Mouse (Mus musculus) spleen, postnatal 14 days (tissue): ENCODE data around the gene Mettl21e.
"Not testable (repeated sequence)": the region's sequence is repeated elsewhere in the genome, so short reads cannot be mapped to it uniquely, and the experiment has no call there.

Experiments used
- DNase-seq, 2 experiments: peaks; one replicate each; pipeline ENCODE4 v3.0.0; 2021 to 2022; ENCODE audit warnings: low spot score in 2 of 2

The Mettl21e gene

DNA sequence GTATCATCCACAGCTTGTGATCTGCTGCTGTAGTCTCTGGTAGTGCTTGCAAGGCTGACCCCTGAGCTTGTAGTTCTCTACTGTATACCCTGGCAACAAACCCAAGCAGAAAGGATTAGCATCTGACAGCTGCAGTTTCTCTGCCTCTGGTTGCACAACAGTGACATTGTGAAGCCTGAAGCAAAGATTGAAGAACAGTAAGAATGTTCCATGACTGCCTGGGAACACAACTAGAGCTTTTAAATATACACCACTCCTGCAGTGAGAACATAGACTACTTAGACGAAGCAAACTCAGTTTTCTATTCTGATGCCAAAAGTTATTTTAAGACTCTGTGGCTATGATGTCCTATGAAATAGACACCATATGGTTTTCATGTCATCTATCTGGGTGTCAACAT, at the start of gene Mettl21e:
Gene Mettl21e (minus strand): TSS at position 86 of the 400 bp plus-strand sequence.
- no peak for DNase-seq

DNA sequence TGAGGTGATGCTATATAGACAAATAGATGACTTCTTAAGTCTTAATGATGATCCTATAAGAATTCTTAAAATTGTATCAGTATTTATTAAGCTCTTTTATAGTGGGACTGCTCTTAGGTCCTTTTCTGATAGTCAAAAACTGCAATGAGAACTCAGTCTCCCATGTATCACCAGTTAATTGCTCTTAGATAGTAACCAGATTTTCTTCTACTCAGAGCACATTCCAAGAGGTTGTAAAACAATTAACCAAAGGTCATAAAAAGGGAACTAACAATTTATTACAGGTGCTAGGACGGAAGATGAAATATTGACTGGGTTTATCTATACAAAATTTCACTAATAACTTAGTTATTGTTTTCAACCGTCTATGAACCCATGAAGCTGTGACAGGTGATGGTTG, 21.7 kb upstream of the Mettl21e start:
- not testable (repeated sequence) for DNase-seq

DNA sequence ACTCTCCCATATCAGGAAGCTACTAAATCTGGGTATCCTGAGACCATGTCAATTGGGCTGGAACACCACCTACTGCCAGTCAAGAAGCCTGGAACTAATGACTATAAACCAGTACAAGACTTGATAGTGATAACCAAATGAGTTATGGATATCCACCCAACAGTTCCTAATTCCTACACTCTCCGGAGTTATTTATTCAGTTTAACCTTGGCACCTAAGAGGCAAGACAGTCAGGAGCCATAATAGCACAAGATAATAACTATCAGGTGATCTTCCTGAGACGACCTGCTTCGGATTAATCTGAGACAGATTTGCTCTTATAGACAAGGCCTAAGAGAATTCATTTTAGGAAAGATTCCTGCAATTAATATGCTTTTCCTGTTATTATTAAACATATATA, 21.2 kb upstream of the Mettl21e start:
- no peak for DNase-seq

DNA sequence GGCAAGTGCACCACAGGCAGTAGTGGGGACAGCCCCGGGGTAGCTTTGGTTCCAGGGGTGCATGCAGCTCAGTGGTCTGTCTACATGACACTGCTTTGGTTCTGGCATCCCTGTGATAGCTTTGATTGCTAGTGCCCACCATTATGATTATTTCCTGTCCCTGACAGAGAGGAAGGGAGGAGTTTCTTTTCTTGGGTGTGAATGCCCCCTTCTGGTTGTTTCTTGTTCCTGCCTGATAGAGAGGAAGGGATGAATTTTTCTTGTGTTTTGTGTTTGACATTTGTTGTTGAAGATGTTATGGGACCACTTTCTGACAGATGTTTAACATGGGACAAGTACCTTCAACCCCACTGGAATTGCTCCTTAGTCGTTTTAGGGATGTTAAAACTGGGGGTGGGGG, 18.5 kb upstream of the Mettl21e start:
- no peak for DNase-seq

DNA sequence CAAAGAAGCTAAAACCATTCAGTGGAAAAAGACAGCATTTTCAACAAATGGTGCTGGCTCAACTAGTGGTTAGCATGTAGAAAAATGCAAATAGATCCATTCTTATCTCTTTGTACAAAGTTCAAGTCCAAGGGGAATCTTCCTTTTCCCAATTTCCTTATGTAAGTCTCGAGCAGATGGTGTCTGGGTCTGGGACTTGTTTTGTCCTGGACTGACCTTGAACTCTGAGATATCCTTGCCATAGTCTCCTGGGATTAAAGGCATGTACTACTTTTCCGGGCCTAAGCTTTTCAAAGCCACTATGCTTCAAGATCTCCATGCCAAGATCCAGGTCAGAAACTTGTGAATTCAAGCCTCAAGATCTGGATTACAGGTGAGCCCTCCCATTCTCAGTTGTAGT, 16.6 kb upstream of the Mettl21e start:
- DNase-seq: no peak

DNA sequence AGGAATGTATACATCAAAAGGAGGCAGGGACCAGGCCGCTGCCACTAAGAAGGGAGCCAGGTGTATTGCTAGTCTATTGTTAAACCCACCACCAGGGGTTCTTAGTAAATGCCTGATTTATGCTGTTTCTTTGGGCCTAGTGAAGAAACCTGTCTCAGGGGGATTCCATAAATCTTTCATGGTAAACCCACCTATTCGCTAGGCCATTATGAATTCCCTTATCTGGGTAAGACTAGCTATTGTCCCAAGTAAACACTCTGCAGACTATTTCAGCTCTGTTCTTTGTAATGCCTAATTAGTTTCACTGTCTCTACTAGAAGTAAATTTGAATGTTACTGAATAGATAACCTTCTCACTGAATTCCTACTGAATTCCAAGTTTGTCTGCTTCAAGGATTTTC, 15.8 kb upstream of the Mettl21e start:
- DNase-seq: not testable (repeated sequence)

DNA sequence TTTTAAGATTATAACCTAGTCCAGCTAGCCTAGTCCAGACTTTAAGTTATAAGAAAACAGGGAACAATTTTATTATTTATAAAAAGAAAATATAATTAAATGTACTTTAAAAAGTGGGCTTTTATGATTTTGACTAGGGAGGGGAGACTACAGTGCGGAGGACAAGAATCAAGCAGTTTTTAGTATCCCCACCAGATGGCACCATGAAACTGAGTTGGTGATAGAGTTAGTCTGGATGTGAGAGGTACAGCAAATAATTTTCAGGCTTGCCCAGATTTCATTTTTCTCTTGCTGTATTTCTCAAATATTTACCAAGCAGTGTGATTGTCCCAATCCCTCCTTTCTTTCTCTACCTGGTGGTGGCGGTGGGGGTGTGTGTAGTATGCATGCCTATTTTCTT, 10.3 kb upstream of the Mettl21e start:
- no peak for DNase-seq

DNA sequence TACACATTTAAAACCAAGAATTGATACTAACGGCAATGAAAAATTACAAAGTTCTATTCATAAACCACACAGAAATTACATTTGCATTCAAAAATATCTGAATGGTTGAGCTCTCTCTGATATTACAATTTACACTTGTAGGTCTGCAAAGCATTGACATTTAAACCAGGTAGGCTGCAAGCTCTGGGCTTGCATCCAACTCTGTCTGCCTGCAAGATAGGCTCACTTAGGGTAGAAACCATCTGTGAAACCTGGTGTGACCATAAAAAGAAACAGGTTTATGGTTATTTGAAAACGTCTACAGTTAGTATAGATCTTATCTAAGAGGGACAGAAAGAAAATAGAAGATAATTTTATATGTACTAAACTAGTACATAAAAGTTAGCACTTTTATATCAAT, 1.6 kb downstream of the Mettl21e start:
- DNase-seq: no peak

DNA sequence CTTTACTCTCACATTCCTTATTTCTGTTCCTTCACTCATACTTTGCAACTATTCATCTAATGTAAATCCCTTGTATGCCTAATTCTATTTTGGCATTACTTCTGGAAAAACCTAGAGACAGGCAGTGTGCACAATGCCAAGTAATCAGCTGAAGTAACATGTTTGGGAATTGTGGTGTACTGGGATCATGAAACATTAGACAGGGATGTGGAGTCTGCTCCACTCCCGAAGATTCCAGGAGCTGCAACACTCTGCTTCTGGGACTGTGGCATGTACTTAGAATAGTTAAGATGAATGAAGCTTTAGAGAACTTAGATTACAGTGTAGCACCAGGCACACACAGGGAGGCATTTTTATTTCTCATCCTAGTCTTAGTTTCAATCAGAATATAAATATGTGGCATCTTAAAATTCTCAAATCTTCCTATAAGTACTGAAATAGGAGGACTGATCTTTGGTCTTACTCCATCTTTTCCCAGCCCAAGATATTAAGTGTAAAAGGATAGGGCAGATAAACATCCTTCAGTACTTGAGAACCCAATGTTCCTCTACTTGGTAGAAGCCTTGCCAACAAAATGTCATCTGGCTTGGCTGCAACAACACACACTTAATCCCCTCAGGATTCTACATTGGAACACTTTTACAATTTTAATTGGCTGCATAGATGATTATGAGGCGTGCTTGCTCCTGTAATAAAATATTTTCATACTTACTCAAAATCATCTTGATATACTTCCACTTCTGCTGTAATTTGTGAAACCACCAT, 2.2 kb downstream of the Mettl21e start:
- DNase-seq: no peak

DNA sequence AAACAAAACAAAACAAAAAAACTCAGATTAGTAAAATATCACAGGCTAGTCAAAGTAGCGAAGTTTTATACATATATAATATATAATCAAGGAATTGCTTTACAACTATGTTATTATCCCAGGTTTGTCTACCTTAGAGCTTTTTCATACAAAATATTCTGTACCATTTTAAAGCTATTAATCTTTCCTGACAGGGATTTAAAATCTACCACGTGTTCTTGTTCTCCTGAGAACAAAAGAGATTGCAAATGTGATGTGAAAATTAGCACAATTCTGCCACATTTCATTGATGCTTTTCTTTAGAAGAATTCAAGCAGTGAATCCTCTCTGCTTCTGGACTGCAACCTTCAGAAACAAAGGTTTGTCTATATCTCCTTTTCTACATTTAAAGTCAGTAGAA, 4.3 kb downstream of the Mettl21e start:
- DNase-seq: no peak

DNA sequence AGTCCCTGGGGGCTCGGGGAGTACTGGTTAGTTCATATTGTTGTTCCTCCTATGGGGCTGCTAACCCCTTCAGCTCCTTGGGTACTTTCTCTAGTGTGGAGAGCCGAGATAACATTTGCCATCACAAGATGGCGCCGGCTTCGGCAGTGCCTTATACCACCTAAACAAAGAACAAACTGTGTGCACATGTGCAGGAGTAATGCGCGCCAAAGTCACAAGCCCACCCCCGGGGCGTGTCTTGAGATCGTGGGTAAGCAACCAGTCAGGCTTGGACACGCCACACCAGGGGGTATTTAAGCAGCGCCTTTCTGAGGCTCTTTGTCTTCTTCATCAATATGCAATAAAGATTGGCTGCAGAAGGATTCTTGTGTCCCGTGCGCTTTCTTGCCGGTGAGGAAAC, 15.9 kb downstream of the Mettl21e start:
- DNase-seq: no peak

DNA sequence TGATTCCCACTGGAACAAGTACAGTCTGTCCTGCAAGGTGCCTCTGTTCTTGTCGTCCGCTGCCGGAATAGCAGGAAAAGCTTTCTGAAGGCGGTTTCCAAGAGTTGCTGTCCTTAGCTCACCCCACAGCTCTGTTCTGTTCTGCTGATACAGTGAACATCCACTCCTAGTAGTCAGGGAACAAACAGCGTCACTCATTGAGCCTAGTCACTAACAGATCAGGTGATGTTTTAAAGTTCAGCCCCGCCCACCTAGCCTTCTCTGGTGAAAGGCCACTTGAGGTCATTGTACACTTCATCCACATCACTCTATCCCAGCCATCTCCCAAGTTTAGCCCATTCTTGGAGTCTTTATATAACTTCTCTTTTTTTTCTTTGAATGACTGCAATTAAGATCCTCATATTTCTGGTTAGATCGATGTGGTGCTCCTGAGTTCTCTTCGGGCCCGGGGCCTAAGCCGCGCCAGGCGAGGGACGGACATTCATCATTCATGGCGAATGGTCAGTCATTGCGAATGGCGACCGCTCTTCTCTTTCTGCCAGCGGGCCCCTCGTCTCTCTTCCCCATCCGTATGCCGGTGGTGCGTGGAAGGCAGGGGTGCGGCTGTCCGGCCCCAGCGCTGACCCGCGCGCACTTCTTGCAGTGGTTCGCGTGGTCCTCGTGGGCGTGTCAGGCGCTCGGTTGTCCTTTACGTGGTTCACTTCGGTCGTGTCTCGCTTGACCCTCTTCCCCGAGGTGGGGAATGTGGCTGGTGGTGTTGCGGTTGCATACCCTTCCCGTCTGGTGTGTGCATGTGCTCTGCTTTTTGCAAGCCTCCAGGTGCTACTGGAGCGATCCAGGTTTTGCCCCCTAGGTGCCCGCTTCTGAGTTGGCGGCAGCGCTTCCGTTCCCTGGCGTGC, 20.2 kb downstream of the Mettl21e start:
- DNase-seq: no peak

DNA sequence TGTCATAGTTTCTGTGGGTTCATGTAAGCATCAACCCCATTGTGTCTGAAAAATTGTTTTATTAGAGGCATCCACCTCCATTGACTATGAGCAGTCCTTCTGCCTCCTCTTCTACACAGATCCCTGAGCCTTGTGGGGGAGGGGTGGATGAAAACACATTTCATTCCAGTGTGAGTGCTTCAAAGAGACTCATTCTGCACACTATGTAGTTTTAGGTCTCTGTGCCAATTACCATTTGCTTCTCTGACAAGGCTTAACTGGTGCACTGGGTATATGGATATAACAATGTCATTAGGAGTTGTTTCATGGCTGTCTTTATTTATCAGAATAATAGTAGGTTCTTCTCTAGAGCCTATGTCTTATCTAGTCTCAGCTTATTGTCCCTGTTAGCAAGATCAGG, 32.4 kb downstream of the Mettl21e start:
- no peak for DNase-seq

DNA sequence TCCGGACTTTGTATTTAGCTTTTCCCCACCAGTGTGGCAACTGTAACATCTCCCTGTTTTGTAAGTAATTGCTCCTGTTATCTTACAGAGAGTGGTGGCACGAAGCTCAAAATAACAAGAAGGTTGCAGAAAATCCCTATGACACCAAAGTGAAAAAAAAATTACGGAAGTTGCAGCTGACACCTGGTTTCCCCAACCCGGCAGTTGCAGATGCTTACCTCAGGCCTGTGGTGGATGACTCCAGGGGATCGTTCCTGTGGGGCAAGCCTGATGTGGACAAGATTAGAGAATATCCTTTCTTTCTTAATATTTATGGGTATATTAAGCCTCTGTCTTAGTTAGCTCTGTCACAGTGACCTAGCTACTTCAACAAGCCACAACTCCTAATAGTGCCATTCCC, 40.7 kb downstream of the Mettl21e start:
- no peak for DNase-seq

DNA sequence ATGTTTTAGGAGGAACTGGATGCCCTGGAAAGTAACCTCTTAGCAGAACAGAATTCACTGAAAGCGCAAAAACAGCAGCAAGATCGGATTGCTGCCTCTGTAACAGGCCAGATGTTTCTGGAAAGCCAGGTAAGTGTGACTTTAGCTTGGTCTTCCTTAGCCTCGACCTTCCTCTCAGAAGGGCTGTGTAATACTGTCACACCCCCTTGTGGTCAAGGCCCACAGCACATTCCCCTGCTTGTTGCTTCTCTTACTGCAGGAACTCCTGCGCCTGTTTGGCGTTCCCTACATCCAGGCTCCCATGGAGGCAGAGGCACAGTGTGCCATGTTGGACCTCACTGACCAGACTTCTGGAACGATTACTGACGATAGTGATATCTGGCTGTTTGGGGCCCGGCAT, 44.9 kb downstream of the Mettl21e start:
- no peak for DNase-seq

DNA sequence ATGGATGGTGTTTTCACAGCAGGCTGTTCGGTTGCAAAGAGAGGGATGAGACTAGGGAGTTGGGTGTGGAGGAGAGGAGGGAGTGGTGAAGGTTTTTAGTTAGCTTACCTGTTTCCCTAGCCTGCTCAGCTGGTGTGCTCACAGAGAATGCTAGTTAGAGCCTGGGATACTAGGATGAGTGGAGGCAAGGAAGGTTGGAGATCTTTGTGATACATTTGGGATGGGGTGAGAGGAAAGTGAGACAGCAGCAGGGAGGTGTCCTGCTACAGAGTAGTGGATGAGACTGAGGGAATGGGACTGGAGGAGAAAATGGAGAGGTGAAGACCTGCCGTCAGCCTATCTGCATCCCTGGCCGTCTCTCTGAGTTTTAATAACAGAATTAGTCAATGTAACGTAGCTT, 46.1 kb downstream of the Mettl21e start:
- no peak for DNase-seq

DNA sequence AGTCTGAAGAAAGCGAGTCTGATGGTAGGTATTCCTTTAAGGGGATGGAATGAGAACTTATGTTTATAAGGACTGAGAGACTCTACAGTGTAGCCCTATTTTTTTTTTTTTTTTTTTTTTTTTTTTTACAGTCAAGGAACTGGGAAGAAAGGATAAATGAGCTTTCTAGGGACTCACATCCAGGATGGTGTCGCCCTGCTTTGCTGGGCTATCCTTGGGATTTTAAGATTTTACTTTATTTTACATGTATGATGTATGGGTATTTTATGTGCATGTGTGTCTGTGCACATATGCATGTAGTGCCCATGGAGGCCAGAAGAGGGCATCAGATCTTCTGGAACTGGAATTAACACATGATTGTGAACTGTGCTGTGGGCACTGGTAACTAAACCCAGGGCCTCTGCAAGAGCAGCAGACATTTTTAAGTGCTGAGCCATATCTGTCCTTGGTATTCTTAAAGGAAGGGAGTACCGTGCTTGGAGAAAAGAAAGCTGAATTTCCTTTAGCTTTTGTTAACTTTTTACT, 50.8 kb downstream of the Mettl21e start:
- DNase-seq: no peak

DNA sequence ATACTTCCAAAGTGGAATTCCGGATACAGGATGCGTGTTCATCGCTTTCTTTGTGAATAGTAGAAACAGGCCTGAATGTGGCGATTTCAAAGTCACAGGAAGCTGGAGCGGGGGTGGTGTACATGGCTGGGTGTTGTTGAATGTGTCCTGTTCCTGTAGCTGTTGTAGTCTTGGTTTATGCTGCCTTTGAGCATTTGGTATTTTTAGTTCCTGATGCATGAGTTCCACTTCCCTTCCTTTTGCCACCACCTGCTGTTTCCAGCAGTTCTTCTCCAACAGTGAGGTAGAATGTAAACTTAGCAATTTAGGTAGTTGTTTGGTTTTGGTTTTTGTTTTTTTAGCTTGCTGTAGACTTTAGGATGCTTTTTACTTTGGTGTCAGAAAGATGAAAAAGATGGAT, 56.4 kb downstream of the Mettl21e start:
- no peak for DNase-seq

DNA sequence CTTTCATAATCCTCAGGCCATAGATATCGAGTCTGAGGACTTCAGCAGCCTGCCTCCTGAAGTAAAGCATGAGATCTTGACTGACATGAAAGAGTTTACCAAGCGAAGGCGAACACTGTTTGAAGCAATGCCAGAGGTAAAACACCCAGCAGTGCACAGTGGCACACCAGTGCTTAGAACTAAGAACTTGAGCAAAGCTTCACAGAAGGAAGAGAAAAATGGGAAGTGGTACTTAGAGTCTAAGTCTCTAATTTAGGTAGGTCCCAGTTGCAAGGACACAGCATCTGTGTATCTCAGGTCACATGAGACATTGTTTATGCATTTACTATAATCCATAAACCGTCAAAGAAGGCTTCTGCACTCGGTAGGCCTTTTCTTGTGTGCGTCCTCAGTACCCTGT, 56.9 kb downstream of the Mettl21e start:
- no peak for DNase-seq

DNA sequence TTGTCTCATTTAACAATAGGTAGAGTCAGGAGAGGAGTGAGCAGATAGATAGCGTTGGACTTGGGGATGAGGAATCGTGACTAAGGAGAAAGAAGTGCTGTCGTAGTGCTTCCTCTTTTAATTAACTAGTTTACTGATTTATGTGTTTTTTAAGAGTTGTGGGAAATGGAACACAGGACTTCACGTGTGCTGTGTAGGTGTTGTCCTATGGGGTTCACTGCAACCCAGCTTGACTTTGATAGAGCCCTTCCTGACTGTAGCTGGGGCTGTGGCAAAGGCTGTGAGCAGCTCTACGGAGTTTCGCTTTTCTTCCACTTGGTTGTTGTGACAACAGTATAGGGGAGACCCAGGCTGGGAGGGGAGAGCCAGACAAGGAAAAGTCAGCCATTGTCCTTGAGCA, 60.4 kb downstream of the Mettl21e start:
- no peak for DNase-seq

DNA sequence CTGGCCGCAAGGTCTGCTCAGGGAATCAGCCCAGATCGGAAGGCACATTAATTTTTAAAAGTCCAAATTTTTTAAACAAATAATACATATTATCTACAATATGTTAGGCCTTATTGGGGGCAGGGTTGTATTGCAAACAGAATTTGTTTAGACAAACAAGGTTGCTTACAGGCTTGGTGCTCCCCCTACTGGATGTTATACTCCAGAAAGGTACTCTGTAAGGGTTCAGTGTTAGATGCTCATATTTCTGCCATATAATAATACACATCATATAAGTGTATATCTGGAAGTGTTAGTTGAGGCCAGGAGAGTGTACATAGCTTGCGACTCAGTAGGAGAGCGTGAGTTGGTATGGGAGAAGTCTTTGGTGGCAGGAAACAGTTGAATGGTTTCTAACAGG, 63.5 kb downstream of the Mettl21e start:
- DNase-seq: no peak
